Mouse (Mus musculus) MEL (cell line): ENCODE results near the gene 1700019N19Rik. TPM values are rescaled to one million over a fixed set of nuclear protein-coding genes. Genes with fewer than 3 reads are reported as not detected.

ENCODE experiments used
- DNase-seq: peaks from one replicate; pipeline ENCODE4 v3.0.0; 2011; ENCODE audit warnings: low read depth, low spot score
- H3K27ac ChIP-seq: 2 replicates; pipeline ENCODE4 v1.5.1; 2012; ENCODE audit warnings: low read depth, mild to moderate bottlenecking, control low read depth, low read length, moderate library complexity; ENCODE audit not compliant: control insufficient read depth
- H3K27me3 ChIP-seq, 2 experiments: fragments of 150-350 bp in 1 of 2; sonication (generic) in 1 of 2; 2 replicates each; pipeline ENCODE4 v1.6.1; 2012; ENCODE audit warnings: low read length in 2 of 2, mild to moderate bottlenecking in 2 of 2, improper control_type of control experiment in 1 of 2, moderate library complexity in 1 of 2; ENCODE audit not compliant: insufficient read depth in 2 of 2, control insufficient read depth in 1 of 2
- H3K36me3 ChIP-seq, 2 experiments: 2 replicates each; pipeline ENCODE4 v1.6.1; 2012 to 2014; ENCODE audit warnings: low read length in 2 of 2, improper control_type of control experiment in 1 of 2, inconsistent platforms in 1 of 2, mild to moderate bottlenecking in 1 of 2; ENCODE audit not compliant: insufficient read depth in 2 of 2, control insufficient read depth in 1 of 2
- H3K4me1 ChIP-seq, 2 experiments: fragments of 150-350 bp in 1 of 2; sonication (generic) in 1 of 2; 2 replicates each; pipeline ENCODE4 v1.6.1; 2012; ENCODE audit warnings: low read length in 2 of 2, improper control_type of control experiment in 1 of 2, mild to moderate bottlenecking in 1 of 2; ENCODE audit not compliant: insufficient read depth in 2 of 2, control insufficient read depth in 1 of 2
- H3K4me3 ChIP-seq, 2 experiments: fragments of 150-350 bp in 1 of 2; sonication (generic) in 1 of 2; 2 replicates each; pipeline ENCODE4 v1.5.1; 2012; ENCODE audit warnings: low read depth in 2 of 2, low read length in 2 of 2, mild to moderate bottlenecking in 2 of 2, moderate library complexity in 2 of 2, control low read depth in 1 of 2, improper control_type of control experiment in 1 of 2; ENCODE audit not compliant: control insufficient read depth in 1 of 2, insufficient read depth in 1 of 2
- H3K79me2 ChIP-seq: 2 replicates; pipeline ENCODE4 v1.6.1; 2012; ENCODE audit warnings: mild to moderate bottlenecking, low read length, moderate library complexity; ENCODE audit not compliant: control insufficient read depth, poor library complexity, insufficient read depth
- H3K9ac ChIP-seq: 2 replicates; pipeline ENCODE4 v1.6.1; 2012; ENCODE audit warnings: low read depth, mild to moderate bottlenecking, control low read depth, low read length, moderate library complexity; ENCODE audit not compliant: control insufficient read depth, poor library complexity, severe bottlenecking
- H3K9me3 ChIP-seq: fragments of 150-350 bp; sonication (generic); replicated peaks from 2 replicates; pipeline ENCODE4 v1.6.1; 2012; ENCODE audit warnings: mild to moderate bottlenecking, low read length, improper control_type of control experiment, moderate library complexity; ENCODE audit not compliant: insufficient read depth
- CHD1 ChIP-seq: IDR thresholded peaks from 2 replicates; pipeline ENCODE4 v1.6.1; 2012; ENCODE audit warnings: low read depth, mild to moderate bottlenecking, inconsistent platforms, low read length, improper control_type of control experiment
- CHD2 ChIP-seq: IDR thresholded peaks from 2 replicates; pipeline ENCODE4 v1.6.1; 2011; ENCODE audit warnings: low read length, improper control_type of control experiment
- CTCF ChIP-seq, 3 experiments: IDR thresholded peaks in 2 of 3; conservative IDR thresholded peaks in 1 of 3; 2 replicates each; pipeline ENCODE4 v1.5.1; 2011 to 2012; ENCODE audit warnings: low read length in 3 of 3, low read depth in 2 of 3, mild to moderate bottlenecking in 2 of 3, improper control_type of control experiment in 1 of 3, inconsistent platforms in 1 of 3, mixed read lengths in 1 of 3, moderate library complexity in 1 of 3; ENCODE audit not compliant: control insufficient read depth in 1 of 3, insufficient read depth in 1 of 3, poor library complexity in 1 of 3, severe bottlenecking in 1 of 3
- E2F4 ChIP-seq: IDR thresholded peaks from 2 replicates; pipeline ENCODE4 v1.6.1; 2011; ENCODE audit warnings: low read depth, low read length, improper control_type of control experiment, borderline replicate concordance
- ELF1 ChIP-seq: IDR thresholded peaks from 2 replicates; pipeline ENCODE4 v1.6.1; 2014; ENCODE audit warnings: low read depth, mild to moderate bottlenecking, inconsistent platforms, low read length, improper control_type of control experiment, moderate library complexity
- EP300 ChIP-seq, 2 experiments: IDR thresholded peaks; 2 replicates each; pipeline ENCODE4 v1.6.1; 2011; ENCODE audit warnings: improper control_type of control experiment in 2 of 2, low read length in 2 of 2, low read depth in 1 of 2, mild to moderate bottlenecking in 1 of 2
- ETS1 ChIP-seq: IDR thresholded peaks from 2 replicates; pipeline ENCODE4 v1.6.1; 2012; ENCODE audit warnings: low read depth, mild to moderate bottlenecking, inconsistent platforms, low read length, improper control_type of control experiment, moderate library complexity
- HCFC1 ChIP-seq: IDR thresholded peaks from 2 replicates; pipeline ENCODE4 v1.6.1; 2012; ENCODE audit warnings: low read depth, mild to moderate bottlenecking, inconsistent platforms, low read length, improper control_type of control experiment, moderate library complexity
- MAX ChIP-seq: IDR thresholded peaks from 2 replicates; pipeline ENCODE4 v1.6.1; 2011; ENCODE audit warnings: low read length, improper control_type of control experiment
- MAZ ChIP-seq: IDR thresholded peaks from 2 replicates; pipeline ENCODE4 v1.6.1; 2012; ENCODE audit warnings: low read depth, mild to moderate bottlenecking, inconsistent platforms, low read length, improper control_type of control experiment
- MEF2A ChIP-seq: IDR thresholded peaks from 2 replicates; pipeline ENCODE4 v1.6.1; 2014; ENCODE audit warnings: low read depth, mild to moderate bottlenecking, inconsistent platforms, low read length, improper control_type of control experiment; ENCODE audit not compliant: poor library complexity, insufficient replicate concordance, severe bottlenecking; ENCODE audit errors: extremely low read depth
- MXI1 ChIP-seq: IDR thresholded peaks from 2 replicates; pipeline ENCODE4 v1.6.1; 2011; ENCODE audit warnings: mild to moderate bottlenecking, low read depth, low read length, improper control_type of control experiment
- MYC ChIP-seq: IDR thresholded peaks from 2 replicates; pipeline ENCODE4 v1.6.1; 2011; ENCODE audit warnings: low read depth, mild to moderate bottlenecking, low read length, improper control_type of control experiment, moderate library complexity
- NELFE ChIP-seq: IDR thresholded peaks from 2 replicates; pipeline ENCODE4 v1.6.1; 2011; ENCODE audit warnings: low read depth, low read length, improper control_type of control experiment
- POLR2A ChIP-seq, 2 experiments: IDR thresholded peaks; 2 replicates each; pipeline ENCODE4 v1.6.1; 2011 to 2012; ENCODE audit warnings: low read length in 2 of 2, mild to moderate bottlenecking in 2 of 2, control low read depth in 1 of 2, improper control_type of control experiment in 1 of 2, low read depth in 1 of 2, moderate library complexity in 1 of 2; ENCODE audit not compliant: control insufficient read depth in 1 of 2, insufficient read depth in 1 of 2, poor library complexity in 1 of 2
- POLR2AphosphoS5 ChIP-seq: IDR thresholded peaks from 2 replicates; pipeline ENCODE4 v1.6.1; 2012; ENCODE audit warnings: low read depth, borderline replicate concordance, mild to moderate bottlenecking, inconsistent platforms, low read length, moderate library complexity, mixed read lengths
- RAD21 ChIP-seq: IDR thresholded peaks from 2 replicates; pipeline ENCODE4 v1.6.1; 2011; ENCODE audit warnings: mild to moderate bottlenecking, low read depth, low read length, improper control_type of control experiment
- RCOR1 ChIP-seq: IDR thresholded peaks from 2 replicates; pipeline ENCODE4 v1.6.1; 2012; ENCODE audit warnings: low read depth, mild to moderate bottlenecking, inconsistent platforms, low read length, improper control_type of control experiment
- SMC3 ChIP-seq: IDR thresholded peaks from 2 replicates; pipeline ENCODE4 v1.6.1; 2011; ENCODE audit warnings: low read depth, low read length, improper control_type of control experiment
- TBP ChIP-seq: IDR thresholded peaks from 2 replicates; pipeline ENCODE4 v1.8.0; 2011; ENCODE audit warnings: low read depth, low read length, improper control_type of control experiment
- TCF12 ChIP-seq: IDR thresholded peaks from 2 replicates; pipeline ENCODE4 v1.6.1; 2014; ENCODE audit warnings: low read depth, mild to moderate bottlenecking, inconsistent platforms, low read length, improper control_type of control experiment, moderate library complexity
- ZKSCAN1 ChIP-seq: IDR thresholded peaks from 2 replicates; pipeline ENCODE4 v1.6.1; 2012; ENCODE audit warnings: low read depth, mild to moderate bottlenecking, inconsistent platforms, low read length, improper control_type of control experiment, moderate library complexity
- ZMIZ1 ChIP-seq: IDR thresholded peaks from 2 replicates; pipeline ENCODE4 v1.6.1; 2012; ENCODE audit warnings: low read depth, mild to moderate bottlenecking, inconsistent platforms, low read length, improper control_type of control experiment, moderate library complexity
- ZNF384 ChIP-seq: IDR thresholded peaks from 2 replicates; pipeline ENCODE4 v1.6.1; 2012; ENCODE audit warnings: low read depth, mild to moderate bottlenecking, inconsistent platforms, low read length, improper control_type of control experiment
- polyA plus RNA-seq, 2 experiments: library from polyadenylated mRNA; stranded (reverse) in 1 of 2; unstranded in 1 of 2; fragments of >175 nt in 1 of 2; fragments of >200 nt in 1 of 2; gene quantifications; 2 replicates each; pipeline versions ENCODE4 v1.2.1 to v1.2.4; 2012; ENCODE audit warnings: low replicate concordance in 2 of 2, low read depth in 1 of 2; ENCODE audit not compliant: insufficient read length in 2 of 2, insufficient read depth in 1 of 2, missing spikeins in 1 of 2
- total RNA-seq: library from RNA; depleted of rRNA; stranded (reverse); fragments of 300-350 nt; gene quantifications from 2 replicates; pipeline ENCODE4 v1.2.3, GENCODE M21; 2012

The 1700019N19Rik gene
- total and polyA plus RNA-seq, 3 experiments = not detected

GRCm38 (mm10) chr19:58805191-58805779 lies 11.0 kb upstream of the 1700019N19Rik start:
- no peak for DNase-seq
- Histone ChIP-seq H3K27ac (no peak overlapping the region), H3K27me3 (no peaks in the 10 kb centered on the region), H3K36me3 (no peaks in the 10 kb centered on the region), H3K79me2 (no peaks in the 10 kb centered on the region), H3K4me1 (no peaks in the 10 kb centered on the region), H3K9me3 (no peaks in the 10 kb centered on the region), H3K4me3 (no peak overlapping the region), H3K9ac (no peak overlapping the region)
- no peak for TF ChIP-seq ELF1
- no peak for TF ChIP-seq MAZ
- TF ChIP-seq EP300 (IDR thresholded peaks at IDR 0.05; ENCODE audit: low read depth in 1 of 2, low read length in 2 of 2) = no peak
- no peak for TF ChIP-seq ETS1
- TF ChIP-seq TBP = no peak
- no peak for TF ChIP-seq NELFE
- TF ChIP-seq HCFC1 = no peak
- TF ChIP-seq ZNF384 = no peak
- TF ChIP-seq ZKSCAN1 = no peak
- no peak for TF ChIP-seq CHD1

GRCm38 (mm10) chr19:58795114-58795669 lies 931 bp upstream of the 1700019N19Rik start:
- TF ChIP-seq RAD21 (no peak), MYC (no peak), TCF12 (no peak), MAX (no peak), POLR2A (IDR thresholded peaks at IDR 0.05; ENCODE audit: control insufficient read depth in 1 of 2, insufficient read depth in 1 of 2, low read depth in 1 of 2, low read length in 2 of 2, poor library complexity in 1 of 2) (no peak), ZMIZ1 (no peak), MAZ (no peak), CHD2 (no peak), MEF2A (no peak), MXI1 (no peak), CTCF (IDR thresholded peaks at IDR 0.05 in 2 of 3, conservative IDR thresholded peaks at IDR 0.05 in 1 of 3; ENCODE audit: control insufficient read depth in 1 of 3, insufficient read depth in 1 of 3, low read depth in 2 of 3, low read length in 3 of 3, poor library complexity in 1 of 3, severe bottlenecking in 1 of 3) (no peak), NELFE (no peak), POLR2AphosphoS5 (no peak), SMC3 (no peak), RCOR1 (no peak), E2F4 (no peak), ETS1 (no peak)
- TF ChIP-seq, all 39 proteins: peak for 0
- no peaks in the 10 kb centered on the region for H3K4me1 ChIP-seq
- H3K27me3 ChIP-seq = no peaks in the 10 kb centered on the region
- no peak for DNase-seq
- H3K79me2 ChIP-seq = no peaks in the 10 kb centered on the region
- H3K9ac ChIP-seq = no peak overlapping the region
- H3K4me3 ChIP-seq = no peak overlapping the region
- H3K9me3 ChIP-seq = no peaks in the 10 kb centered on the region
- H3K36me3 ChIP-seq = no peaks in the 10 kb centered on the region
- H3K27ac ChIP-seq = no peak overlapping the region
